Mouse (Mus musculus) embryonic facial prominence, embryonic 13.5 days (tissue): ENCODE measurements around the gene Gm2004. TPM values are rescaled to one million over a fixed set of nuclear protein-coding genes. Genes with fewer than 3 reads are reported as not detected.
"Not testable (repeated sequence)": the region's sequence is repeated elsewhere in the genome, so short reads cannot be mapped to it uniquely, and the experiment has no call there.

Source experiments
- ATAC-seq: fragments of 200-750 bp; cut with Nextera tagmentation; 2 replicates; pipeline ENCODE4 v1.8.0; 2017; ENCODE audit warnings: low read depth; ENCODE audit not compliant: insufficient number of reproducible peaks, insufficient read depth, low FRiP score, low TSS enrichment
- H3K27ac ChIP-seq: fragments of 300-500 bp; sonication (generic); 2 replicates; pipeline ENCODE4 v1.5.1; 2015; ENCODE audit warnings: moderate library complexity, mild to moderate bottlenecking, inconsistent platforms
- H3K27me3 ChIP-seq: fragments of 300-500 bp; sonication (generic); 2 replicates; pipeline ENCODE4 v1.6.1; 2015; ENCODE audit warnings: mild to moderate bottlenecking, inconsistent platforms
- H3K36me3 ChIP-seq: fragments of 300-500 bp; sonication (generic); 2 replicates; pipeline ENCODE4 v1.6.1; 2015; ENCODE audit warnings: mild to moderate bottlenecking, inconsistent platforms
- H3K4me1 ChIP-seq: fragments of 300-500 bp; sonication (generic); 2 replicates; pipeline ENCODE4 v1.6.1; 2015; ENCODE audit warnings: inconsistent platforms
- H3K4me2 ChIP-seq: fragments of 300-500 bp; sonication (generic); 2 replicates; pipeline ENCODE4 v1.6.1; 2015; ENCODE audit warnings: moderate library complexity, mild to moderate bottlenecking, inconsistent platforms
- H3K4me3 ChIP-seq: fragments of 300-500 bp; sonication (generic); 2 replicates; pipeline ENCODE4 v1.5.1; 2015; ENCODE audit warnings: mild to moderate bottlenecking, inconsistent platforms
- H3K9ac ChIP-seq: fragments of 300-500 bp; sonication (generic); 2 replicates; pipeline ENCODE4 v1.6.1; 2015; ENCODE audit warnings: mild to moderate bottlenecking, inconsistent platforms
- H3K9me3 ChIP-seq: fragments of 300-500 bp; sonication (generic); 2 replicates; pipeline ENCODE4 v1.6.1; 2016; ENCODE audit warnings: inconsistent platforms
- WGBS: fragments of 180-500 bp; shearing (Covaris S2); methylation state at CpG from one replicate; pipeline ENCODE4 v1.1.7; 2015; ENCODE audit warnings: mixed read lengths; 5-methylcytosine and 5-hydroxymethylcytosine counted together
- polyA plus RNA-seq: library from polyadenylated mRNA; unstranded; fragments of >200 nt; fragmentation: Nextera tagmentation; extraction: Ambion mirVana; gene quantifications from 2 replicates; pipeline ENCODE4 v1.2.1, GENCODE M21; 2015

Gene Gm2004
- polyA plus RNA-seq = 1.2 TPM in 1 of 2 replicates, not detected in the other

- H3K36me3 ChIP-seq, H3K4me1 ChIP-seq, ATAC-seq, H3K27me3 ChIP-seq, H3K9ac ChIP-seq, H3K9me3 ChIP-seq, H3K4me2 ChIP-seq, H3K27ac ChIP-seq, H3K4me3 ChIP-seq: not testable (repeated sequence)
- no CpG with 5 or more reads among the region's 2 CpGs for WGBS
These were observed at the start of gene Gm2004 for GRCm38 (mm10) chr2:176149725-176150124. Gm2004 (minus strand) TSS chr2:176149825.

Other genes with a start within 250 kb of the Gm2004 start
- gene Zfp966, start 218.7 kb downstream of the Gm2004 start, polyA plus RNA-seq = 3.3 and 4.4 TPM in 2 replicates
- gene Gm2026, start 184.5 kb downstream of the Gm2004 start, polyA plus RNA-seq = 30.6 and 32.4 TPM in 2 replicates
- 7.5 and 18.0 TPM in 2 replicates for gene 2210418O10Rik, start 76.7 kb upstream of the Gm2004 start, polyA plus RNA-seq
- not detected in 2 replicates for gene Gm11009, start 169.7 kb upstream of the Gm2004 start, polyA plus RNA-seq